Mouse (Mus musculus) ES-E14 (cell line): Measurements from ENCODE around the gene Kcnab2.

ENCODE experiments used
- CHD2 ChIP-seq: IDR thresholded peaks from 2 replicates; pipeline ENCODE4 v1.6.1; 2014; ENCODE audit warnings: mild to moderate bottlenecking, low read depth, low read length, inconsistent platforms
- HCFC1 ChIP-seq: IDR thresholded peaks from 2 replicates; pipeline ENCODE4 v1.6.1; 2012; ENCODE audit warnings: low read length, inconsistent platforms, borderline replicate concordance; ENCODE audit not compliant: insufficient read depth
- MAFK ChIP-seq: IDR thresholded peaks from 2 replicates; pipeline ENCODE4 v1.6.1; 2014; ENCODE audit warnings: mild to moderate bottlenecking, low read depth, low read length, inconsistent platforms; ENCODE audit not compliant: insufficient read depth
- ZC3H11A ChIP-seq: IDR thresholded peaks from 2 replicates; pipeline ENCODE4 v1.6.1; 2012; ENCODE audit warnings: low read depth, mild to moderate bottlenecking, inconsistent platforms, low read length, borderline replicate concordance
- ZNF384 ChIP-seq: IDR thresholded peaks from 2 replicates; pipeline ENCODE4 v1.6.1; 2012; ENCODE audit warnings: low read depth, low read length, inconsistent platforms

- TF ChIP-seq ZNF384 (no peak), ZC3H11A (no peak), CHD2 (no peak), HCFC1 (no peak), MAFK (no peak)
Observed at GRCm38 (mm10) chr4:152440882-152441281, 36.8 kb downstream of the Kcnab2 start.
